Mouse (Mus musculus): ENCODE data around the gene Gm10337.

The Gm10337 gene

GRCm38 (mm10) chr15:102516728-102517404, 13.3 kb downstream of the Gm10337 start, which contains the start of gene Map3k12:
TSS of gene Map3k12 (minus strand) at chr15:102517064.
- peak; percentile 18; the same call in 1 of the 2 replicates for ATAC-seq (ENCODE audit: low TSS enrichment)

- ATAC-seq (ENCODE audit: low TSS enrichment) = no peak
These were observed 14.1 kb downstream of the Gm10337 start for GRCm38 (mm10) chr15:102517631-102517975.

GRCm38 (mm10) chr15:102517976-102518858, 14.7 kb downstream of the Gm10337 start, which contains the start of gene Tarbp2:
TSS of gene Tarbp2 (plus strand) at chr15:102518192.
- peak; percentile 79 for ATAC-seq (ENCODE audit: low TSS enrichment)

GRCm38 (mm10) chr15:102518859-102519201, 15.3 kb downstream of the Gm10337 start:
- ATAC-seq (ENCODE audit: low TSS enrichment) = no peak; the same call in 1 of the 2 replicates

- no peak for ATAC-seq (ENCODE audit: low TSS enrichment)
These were observed 16.0 kb downstream of the Gm10337 start for GRCm38 (mm10) chr15:102519211-102520141.

GRCm38 (mm10) chr15:102520416-102520815, 16.9 kb downstream of the Gm10337 start:
- ATAC-seq (ENCODE audit: low TSS enrichment) = no peak

GRCm38 (mm10) chr15:102521480-102521879, 18.0 kb downstream of the Gm10337 start:
- ATAC-seq (ENCODE audit: low TSS enrichment) = no peak

- ATAC-seq (ENCODE audit: low TSS enrichment) = peak; percentile 64; the same call in 1 of the 2 replicates
These were observed 21.5 kb downstream of the Gm10337 start, which contains the start of gene Npff for GRCm38 (mm10) chr15:102524892-102525485. TSS of gene Npff (minus strand) at chr15:102524942.

GRCm38 (mm10) chr15:102526111-102527002, 22.8 kb downstream of the Gm10337 start:
- ATAC-seq (ENCODE audit: low TSS enrichment) = no peak

- ATAC-seq (ENCODE audit: low TSS enrichment) = no peak
These were observed 24.4 kb downstream of the Gm10337 start for GRCm38 (mm10) chr15:102527936-102528335.

- no peak for ATAC-seq (ENCODE audit: low TSS enrichment)
These were observed 24.9 kb downstream of the Gm10337 start for GRCm38 (mm10) chr15:102528396-102528795.

- no peak for ATAC-seq (ENCODE audit: low TSS enrichment)
These were observed 27.0 kb downstream of the Gm10337 start for GRCm38 (mm10) chr15:102530566-102530965.

GRCm38 (mm10) chr15:102531586-102531985, 28.1 kb downstream of the Gm10337 start:
- ATAC-seq (ENCODE audit: low TSS enrichment) = no peak

GRCm38 (mm10) chr15:102532106-102532900, 28.8 kb downstream of the Gm10337 start:
- no peak for ATAC-seq (ENCODE audit: low TSS enrichment)

GRCm38 (mm10) chr15:102533926-102534325, 30.4 kb downstream of the Gm10337 start:
- ATAC-seq (ENCODE audit: low TSS enrichment) = no peak

- no peak for ATAC-seq (ENCODE audit: low TSS enrichment)
These were observed 41.3 kb downstream of the Gm10337 start for GRCm38 (mm10) chr15:102544801-102545200.

GRCm38 (mm10) chr15:102546246-102546645, 42.7 kb downstream of the Gm10337 start:
- no peak for ATAC-seq (ENCODE audit: low TSS enrichment)

- ATAC-seq (ENCODE audit: low TSS enrichment) = peak; percentile 91
These were observed 43.3 kb downstream of the Gm10337 start for GRCm38 (mm10) chr15:102546677-102547427.

GRCm38 (mm10) chr15:102547478-102547877, 44.0 kb downstream of the Gm10337 start:
- ATAC-seq (ENCODE audit: low TSS enrichment) = peak; percentile 38; the same call in 1 of the 2 replicates

Measured in frontal cortex, adult (tissue).